ENCODE assay signal across 11 mouse cellular contexts in genomic region chr4:88476511-88477210, GRCm38 (mm10). TPM values are rescaled to one million over a fixed set of nuclear protein-coding genes. Genes with fewer than 3 reads are reported as not detected.
DNase-seq lines count a peak whose midpoint lies in the region; ATAC-seq lines count a peak whose summit lies in the region.
"Had no signal": no experiment of that assay in that cellular context is flagged by ENCODE, and none has a peak within 500 bp of the region (broad histone marks: within the 10 kb centered on the region; RNA-seq: fewer than 3 reads in every experiment).

No protein-coding gene starts in this region.

- peak; percentile 10 for DNase-seq in hindbrain, embryonic 14.5 days (ENCODE audit: low spot score)
- no peak for DNase-seq in hindbrain, embryonic 10.5 days (ENCODE audit: low spot score)
- peak; percentile 31 for DNase-seq in adipocyte (ENCODE audit: low spot score)
- peak; percentile 34 for DNase-seq in lung, postnatal 25 days (ENCODE audit: low spot score)
- DNase-seq in ovary, postnatal 10 days (ENCODE audit: low spot score), result no peak
- no peak for DNase-seq in cerebellum, postnatal 4 days (ENCODE audit: low spot score in 2 of 2)
- no peak for DNase-seq in layer of hippocampus, adult 18-20 months (ENCODE audit: low spot score in 2 of 2)
- DNase-seq: liver, postnatal 0 days had no signal

- H3K4me2 ChIP-seq in hindbrain, embryonic 14.5 days (replicated peaks), result no peak overlapping the region
- no peak overlapping the region for H3K4me2 ChIP-seq in heart, embryonic 16.5 days (ENCODE audit: low read depth, low read length)
- H3K4me2 ChIP-seq: neural tube, embryonic 13.5 days had no signal

- H3K27ac ChIP-seq in hindbrain, embryonic 14.5 days, result no peak overlapping the region
- no peak overlapping the region for H3K27ac ChIP-seq in hindbrain, embryonic 10.5 days
- H3K27ac ChIP-seq in heart, embryonic 16.5 days (ENCODE audit: low read length), result peak overlapping the region; percentile 56
- H3K27ac ChIP-seq: neural tube, embryonic 13.5 days had no signal

- no peaks in the 10 kb centered on the region for H3K27me3 ChIP-seq in hindbrain, embryonic 14.5 days (ENCODE audit: control insufficient read depth, insufficient read depth, low read length)
- H3K27me3 ChIP-seq in hindbrain, embryonic 10.5 days (ENCODE audit: insufficient read depth, poor library complexity, severe bottlenecking), result no peaks in the 10 kb centered on the region
- H3K27me3 ChIP-seq in heart, embryonic 16.5 days (ENCODE audit: control insufficient read depth, insufficient read depth, low read length), result no peaks in the 10 kb centered on the region
- H3K27me3 ChIP-seq: neural tube, embryonic 13.5 days had no signal

- H3K36me3 ChIP-seq in hindbrain, embryonic 14.5 days (replicated peaks; ENCODE audit: control insufficient read depth, insufficient read depth), result no peaks in the 10 kb centered on the region
- H3K36me3 ChIP-seq in hindbrain, embryonic 10.5 days, result no peaks in the 10 kb centered on the region
- H3K36me3 ChIP-seq in heart, embryonic 16.5 days (ENCODE audit: control insufficient read depth, insufficient read depth), result no peaks in the 10 kb centered on the region
- H3K36me3 ChIP-seq: neural tube, embryonic 13.5 days had no signal

- 71% methylated on average over 4 of the region's 4 CpGs for WGBS in hindbrain, embryonic 14.5 days
- WGBS in hindbrain, embryonic 10.5 days, result 74% methylated on average over 4 of the region's 4 CpGs
- WGBS in heart, embryonic 16.5 days, result 25% methylated on average over 4 of the region's 4 CpGs

- no peak overlapping the region for H3K4me3 ChIP-seq in hindbrain, embryonic 14.5 days (replicated peaks; ENCODE audit: low read length)
- H3K4me3 ChIP-seq in hindbrain, embryonic 10.5 days, result no peak overlapping the region
- H3K4me3 ChIP-seq in heart, embryonic 16.5 days (ENCODE audit: low read length), result no peak overlapping the region
- H3K4me3 ChIP-seq: neural tube, embryonic 13.5 days had no signal

- no peak for ATAC-seq in hindbrain, embryonic 14.5 days (ENCODE audit: low FRiP score)
- ATAC-seq in heart, embryonic 16.5 days (replicated peaks; ENCODE audit: extremely low read depth, insufficient read depth, low FRiP score), result peak; percentile 80
- ATAC-seq: liver, postnatal 0 days had no signal

- H3K9ac ChIP-seq in hindbrain, embryonic 14.5 days, result no peak overlapping the region
- H3K9ac ChIP-seq in heart, embryonic 16.5 days (ENCODE audit: low read length), result no peak overlapping the region
- H3K9ac ChIP-seq: liver, postnatal 0 days; neural tube, embryonic 13.5 days had no signal

- H3K9me3 ChIP-seq in hindbrain, embryonic 14.5 days (ENCODE audit: control insufficient read depth, low read length), result no peaks in the 10 kb centered on the region
- H3K9me3 ChIP-seq in hindbrain, embryonic 10.5 days, result no peaks in the 10 kb centered on the region
- H3K9me3 ChIP-seq in heart, embryonic 16.5 days (replicated peaks; ENCODE audit: control insufficient read depth, low read length), result no peaks in the 10 kb centered on the region
- H3K9me3 ChIP-seq: neural tube, embryonic 13.5 days had no signal

- H3K4me1 ChIP-seq in hindbrain, embryonic 14.5 days (replicated peaks; ENCODE audit: control insufficient read depth, insufficient read depth, low read length), result no peaks in the 10 kb centered on the region
- H3K4me1 ChIP-seq in hindbrain, embryonic 10.5 days (replicated peaks), result peaks cover 11% of the 10 kb centered on the region
- H3K4me1 ChIP-seq in heart, embryonic 16.5 days (ENCODE audit: control insufficient read depth, insufficient read depth, low read length), result peaks cover 5% of the 10 kb centered on the region; the same call in 1 of the 2 replicates
- H3K4me1 ChIP-seq: neural tube, embryonic 13.5 days had no signal

RNA-seq across cellular contexts. Expression of gene Hacd4, which starts 37.9 kb away (rescaled TPM):
- polyA plus RNA-seq in hindbrain, embryonic 14.5 days (2014; fragmentation: Nextera tagmentation; extraction: Ambion mirVana), result 5.4 and 6.8 TPM in 2 replicates
- 3.1 and 4.6 TPM in 2 replicates for polyA plus RNA-seq in hindbrain, embryonic 10.5 days (2016; fragmentation: Nextera tagmentation; extraction: Ambion mirVana)
- 7.3 and 7.8 TPM in 2 replicates for polyA plus RNA-seq in heart, embryonic 16.5 days (2015; fragmentation: Nextera tagmentation; extraction: Ambion mirVana)
- 1 to 10 TPM in 1 of 2 experiments, under 1 TPM in 1; 0.66 to 1.1 TPM for total RNA-seq in layer of hippocampus, adult 18-20 months (2021)

RNA-seq across cellular contexts. Expression of gene Ifnb1, which starts 45.9 kb away (rescaled TPM):
- not detected in 2 replicates for polyA plus RNA-seq in hindbrain, embryonic 14.5 days (2014; fragmentation: Nextera tagmentation; extraction: Ambion mirVana)
- not detected in 2 replicates for polyA plus RNA-seq in hindbrain, embryonic 10.5 days (2016; fragmentation: Nextera tagmentation; extraction: Ambion mirVana)
- not detected in 2 replicates for polyA plus RNA-seq in heart, embryonic 16.5 days (2015; fragmentation: Nextera tagmentation; extraction: Ambion mirVana)
- not detected for total RNA-seq in layer of hippocampus, adult 18-20 months (2021)
- total RNA-seq: MEL had no signal
- polyA plus RNA-seq: liver, postnatal 0 days; neural tube, embryonic 13.5 days had no signal

Comparison
In these comparisons a context has a peak if more than half of its experiments do, and no peak if none do; other contexts are left out.
1. DNase-seq: peak in hindbrain, embryonic 14.5 days (single experiment), adipocyte (single experiment) and lung, postnatal 25 days (single experiment); none in hindbrain, embryonic 10.5 days (single experiment), ovary, postnatal 10 days (single experiment), cerebellum, postnatal 4 days (0 of 2) and layer of hippocampus, adult 18-20 months (0 of 2).